Mouse (Mus musculus) adrenal gland, adult 2 months (tissue): ENCODE data around the gene Otulin. TPM values are rescaled to one million over a fixed set of nuclear protein-coding genes. Genes with fewer than 3 reads are reported as not detected.

Source experiments
- DNase-seq: peaks from one replicate; pipeline ENCODE4 v3.0.0; 2021
- microRNA-seq, 2 experiments: library from miRNA; unstranded; fragments of <30 nt; microRNA quantifications; one replicate each; pipeline ENCODE4 v1.2.0; 2021
- polyA plus RNA-seq: library from polyadenylated mRNA; depleted of rRNA; stranded (reverse); fragments of >200 nt; gene quantifications from 2 replicates; pipeline ENCODE4 v1.2.3, GENCODE M21; 2012; rRNA removed
- total RNA-seq, 2 experiments: library from RNA; stranded (reverse); gene quantifications; 2 replicates each; pipeline ENCODE4 v1.2.3; 2021

Otulin gene
- total and polyA plus RNA-seq, 3 experiments: 19.4 to 38.7 (median 34.7) TPM

DNA sequence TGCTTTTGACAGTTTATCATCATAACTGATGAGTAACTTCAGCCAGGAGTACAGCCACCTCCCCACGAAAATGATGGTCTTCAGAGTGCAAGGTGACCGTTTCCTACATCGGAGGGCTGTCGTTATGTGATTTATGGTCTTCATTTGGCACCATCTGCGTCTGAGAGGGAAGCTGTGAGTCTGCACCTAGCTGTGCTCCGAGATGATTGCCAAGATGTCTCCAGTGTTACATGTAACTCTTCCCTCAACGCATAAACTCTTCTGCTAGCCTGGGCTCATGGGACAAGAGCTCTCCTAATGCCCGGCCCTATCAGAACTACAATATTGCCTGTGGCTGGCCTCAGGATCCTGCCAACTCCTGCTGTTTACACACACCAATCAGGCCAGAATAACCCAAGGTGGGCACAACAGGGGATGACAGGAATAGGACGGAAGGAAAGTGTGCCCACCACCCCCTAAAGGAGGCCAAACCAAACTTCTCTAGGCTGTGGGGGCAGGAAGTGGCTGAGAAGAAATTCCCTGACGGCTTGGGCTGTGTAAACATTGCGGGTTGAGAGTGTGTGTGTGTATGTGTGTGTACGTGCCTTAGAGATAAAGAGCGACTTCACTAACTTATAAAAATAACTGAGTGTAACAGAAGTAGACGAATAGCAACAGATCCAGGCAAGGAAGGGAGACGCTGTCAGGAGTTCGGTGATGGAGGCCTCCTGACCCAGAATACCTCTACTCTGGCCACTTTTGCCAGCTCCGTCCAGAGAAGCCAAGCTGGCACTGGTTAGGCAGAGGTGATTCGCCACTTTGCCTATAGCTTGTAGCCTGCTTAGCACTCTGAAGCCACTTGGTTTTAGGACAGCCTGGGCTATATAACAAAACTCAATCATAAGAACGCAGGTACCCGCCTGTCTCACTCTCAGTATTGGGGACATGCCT lies 126.4 kb downstream of the Otulin start:
- DNase-seq: no peak

DNA sequence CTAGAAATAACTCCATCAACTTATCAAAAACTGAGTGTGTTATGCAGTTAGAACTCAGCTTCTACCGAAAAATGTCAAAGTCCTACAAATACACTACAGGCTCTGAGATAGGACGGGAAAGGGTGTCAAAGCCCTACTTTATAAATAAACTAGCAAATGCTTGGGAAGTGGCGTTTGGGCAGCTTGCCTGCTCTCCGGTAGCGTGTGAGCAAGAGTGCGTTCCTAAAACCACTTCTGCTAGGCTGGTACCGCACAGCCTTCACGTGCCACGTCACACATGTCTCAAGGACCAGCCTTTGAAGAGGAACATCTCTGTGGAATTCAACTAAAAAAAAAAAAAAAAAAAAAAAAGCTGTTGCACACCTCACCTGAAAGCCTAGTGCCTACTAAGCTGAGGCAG lies 127.3 kb downstream of the Otulin start:
- no peak for DNase-seq

DNA sequence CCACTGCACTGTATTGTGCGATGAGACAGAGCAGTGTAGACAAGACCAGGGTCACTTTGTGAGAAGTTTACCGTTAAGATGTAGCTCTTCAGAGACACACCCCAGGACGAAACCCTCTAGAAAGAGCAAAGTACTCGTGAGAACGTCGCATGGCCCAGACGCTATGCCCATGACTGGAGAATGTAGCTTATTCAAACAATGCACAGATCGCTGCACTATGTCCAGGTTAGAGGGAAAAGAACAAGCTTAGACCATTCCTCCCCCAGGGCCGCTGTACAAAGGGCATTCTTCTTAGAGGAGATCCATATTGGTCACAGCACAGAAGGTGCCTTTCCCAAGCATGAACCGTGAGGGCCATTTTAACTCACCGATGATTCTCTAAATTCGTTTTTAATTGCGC lies 128.2 kb downstream of the Otulin start:
- DNase-seq: no peak

DNA sequence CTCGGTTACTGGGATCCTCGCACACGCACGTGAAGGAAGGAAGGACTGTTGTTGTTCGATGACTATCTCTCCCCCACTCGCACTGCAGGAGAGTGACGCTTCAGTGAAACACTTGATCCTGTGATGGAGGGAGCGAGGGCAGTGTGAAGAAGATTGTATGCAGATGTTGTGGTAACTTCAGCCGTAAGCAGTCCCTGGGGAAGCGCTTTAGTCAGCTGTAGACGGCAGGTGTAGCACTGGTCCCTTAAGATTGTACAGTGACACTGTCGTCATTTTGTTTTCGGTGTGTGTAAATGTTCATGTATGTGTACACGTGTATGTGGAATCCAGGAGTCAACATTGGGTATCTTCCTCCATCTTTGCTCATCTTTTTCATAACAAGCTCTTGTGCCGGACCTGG lies 130.1 kb downstream of the Otulin start:
- DNase-seq: no peak

- no peak for DNase-seq
Measured at GRCm38 (mm10) chr15:27498078-27498477, 132.4 kb downstream of the Otulin start.

GRCm38 (mm10) chr15:27497300-27497997 lies 133.0 kb downstream of the Otulin start:
- DNase-seq: no peak

GRCm38 (mm10) chr15:27496596-27497299 lies 133.7 kb downstream of the Otulin start:
- DNase-seq: no peak

GRCm38 (mm10) chr15:27495981-27496401 lies 134.5 kb downstream of the Otulin start:
- no peak for DNase-seq

- DNase-seq: no peak
Measured at GRCm38 (mm10) chr15:27493516-27493915, 137.0 kb downstream of the Otulin start.

- no peak for DNase-seq
Measured at GRCm38 (mm10) chr15:27492734-27493133, 137.8 kb downstream of the Otulin start.

Small RNA genes lying within 50 kb of the gene (microRNA-seq; reads per million reads assigned to microRNA genes)
- gene Mir7117: 0.41 to 0.44 reads per million in 2 experiments

Other genes starting within 250 kb of the Otulin start
- 10 to 100 TPM; 56.9 to 61.0 TPM for gene Ank, start 164.0 kb downstream of the Otulin start, total RNA-seq
- gene Ank, start 164.0 kb downstream of the Otulin start, polyA plus RNA-seq: 32.8 and 38.5 TPM in 2 replicates
- gene Otulinl, start 50.9 kb upstream of the Otulin start, total RNA-seq: 1 to 10 TPM; 4.4 to 5.0 TPM
- gene Otulinl, start 50.9 kb upstream of the Otulin start, polyA plus RNA-seq: 1.2 and 1.5 TPM in 2 replicates